Mouse (Mus musculus): ENCODE data around the gene Oaz1. TPM values are rescaled to one million over a fixed set of nuclear protein-coding genes. Genes with fewer than 3 reads are reported as not detected.
A peak's percentile ranks its signal among the peaks of the same experiment; 100 is the strongest.

The Oaz1 gene
- polyA plus RNA-seq, 1 experiment from 2014 or later, result 1,149 TPM

GRCm38 (mm10) chr10:80798150-80799006, 28.1 kb upstream of the Oaz1 start, which contains the start of the genes Sf3a2 and Plekhj1:
Sf3a2 (plus strand) TSS chr10:80798198.
Plekhj1 (minus strand) TSS chr10:80798626.
- Histone ChIP-seq H3K36me3 (ENCODE audit: control insufficient read depth, insufficient read depth, low read length) (peaks cover 17% of the 10 kb centered on the region), H3K27ac (ENCODE audit: low read length) (peak within 1 kb of the TSS; percentile 96), H3K9me3 (replicated peaks; ENCODE audit: control insufficient read depth, low read length, poor library complexity, severe bottlenecking) (no peaks in the 10 kb centered on the region), H3K9ac (ENCODE audit: low read depth, low read length) (peak within 1 kb of the TSS; percentile 96), H3K27me3 (ENCODE audit: control insufficient read depth, insufficient read depth, low read depth, low read length) (no peaks in the 10 kb centered on the region), H3K4me3 (ENCODE audit: low read depth, low read length) (peak within 1 kb of the TSS; percentile 74), H3K4me2 (ENCODE audit: low read length) (peak within 1 kb of the TSS; percentile 75), H3K4me1 (ENCODE audit: control insufficient read depth, insufficient read depth, low read length) (peaks cover 21% of the 10 kb centered on the region)
- WGBS, result under 1% methylated on average over 98 of the region's 104 CpGs
- ATAC-seq, result peak; percentile 93

- 3% methylated on average over 18 of the region's 18 CpGs for WGBS
- ATAC-seq, result no peak
- Histone ChIP-seq H3K27ac (ENCODE audit: low read length) (peak overlapping the region; percentile 96), H3K27me3 (ENCODE audit: control insufficient read depth, insufficient read depth, low read depth, low read length) (no peaks in the 10 kb centered on the region), H3K36me3 (ENCODE audit: control insufficient read depth, insufficient read depth, low read length) (peaks cover 20% of the 10 kb centered on the region), H3K9me3 (replicated peaks; ENCODE audit: control insufficient read depth, low read length, poor library complexity, severe bottlenecking) (no peaks in the 10 kb centered on the region), H3K4me1 (ENCODE audit: control insufficient read depth, insufficient read depth, low read length) (peaks cover 21% of the 10 kb centered on the region), H3K4me2 (ENCODE audit: low read length) (peak overlapping the region; percentile 75), H3K9ac (ENCODE audit: low read depth, low read length) (peak overlapping the region; percentile 96), H3K4me3 (ENCODE audit: low read depth, low read length) (peak overlapping the region; percentile 74)
Measured at GRCm38 (mm10) chr10:80799070-80799566, 27.3 kb upstream of the Oaz1 start.

GRCm38 (mm10) chr10:80802204-80802912, 24.1 kb upstream of the Oaz1 start:
- no peak overlapping the region for H3K4me3 ChIP-seq (ENCODE audit: low read depth, low read length)
- WGBS, result 93% methylated on average over 10 of the region's 10 CpGs
- no peak for ATAC-seq
- H3K27me3 ChIP-seq (ENCODE audit: control insufficient read depth, insufficient read depth, low read depth, low read length), result no peaks in the 10 kb centered on the region
- peaks cover 25% of the 10 kb centered on the region for H3K36me3 ChIP-seq (ENCODE audit: control insufficient read depth, insufficient read depth, low read length)
- no peak overlapping the region for H3K27ac ChIP-seq (ENCODE audit: low read length)
- H3K4me1 ChIP-seq (ENCODE audit: control insufficient read depth, insufficient read depth, low read length), result peaks cover 21% of the 10 kb centered on the region
- no peak overlapping the region for H3K4me2 ChIP-seq (ENCODE audit: low read length)
- H3K9ac ChIP-seq (ENCODE audit: low read depth, low read length), result no peak overlapping the region
- H3K9me3 ChIP-seq (replicated peaks; ENCODE audit: control insufficient read depth, low read length, poor library complexity, severe bottlenecking), result no peaks in the 10 kb centered on the region

- H3K9me3 ChIP-seq (replicated peaks; ENCODE audit: control insufficient read depth, low read length, poor library complexity, severe bottlenecking), result no peaks in the 10 kb centered on the region
- no peak overlapping the region for H3K4me3 ChIP-seq (ENCODE audit: low read depth, low read length)
- no peak for ATAC-seq
- H3K27me3 ChIP-seq (ENCODE audit: control insufficient read depth, insufficient read depth, low read depth, low read length), result no peaks in the 10 kb centered on the region
- peaks cover 27% of the 10 kb centered on the region for H3K4me1 ChIP-seq (ENCODE audit: control insufficient read depth, insufficient read depth, low read length)
- no peak overlapping the region for H3K9ac ChIP-seq (ENCODE audit: low read depth, low read length)
- H3K36me3 ChIP-seq (ENCODE audit: control insufficient read depth, insufficient read depth, low read length), result peaks cover 25% of the 10 kb centered on the region
- H3K27ac ChIP-seq (ENCODE audit: low read length), result no peak overlapping the region
- 91% methylated on average over 3 of the region's 3 CpGs for WGBS
- no peak overlapping the region for H3K4me2 ChIP-seq (ENCODE audit: low read length)
Measured at GRCm38 (mm10) chr10:80802996-80803395, 23.5 kb upstream of the Oaz1 start.

GRCm38 (mm10) chr10:80804340-80804739, 22.1 kb upstream of the Oaz1 start:
- H3K9me3 ChIP-seq (replicated peaks; ENCODE audit: control insufficient read depth, low read length, poor library complexity, severe bottlenecking), result no peaks in the 10 kb centered on the region
- H3K27ac ChIP-seq (ENCODE audit: low read length), result no peak overlapping the region
- no peak for ATAC-seq
- H3K36me3 ChIP-seq (ENCODE audit: control insufficient read depth, insufficient read depth, low read length), result peaks cover 25% of the 10 kb centered on the region
- no peak overlapping the region for H3K4me2 ChIP-seq (ENCODE audit: low read length)
- peaks cover 8% of the 10 kb centered on the region for H3K27me3 ChIP-seq (ENCODE audit: control insufficient read depth, insufficient read depth, low read depth, low read length)
- no peak overlapping the region for H3K4me3 ChIP-seq (ENCODE audit: low read depth, low read length)
- no peak overlapping the region for H3K9ac ChIP-seq (ENCODE audit: low read depth, low read length)
- WGBS, result 85% methylated on average over 2 of the region's 2 CpGs
- H3K4me1 ChIP-seq (ENCODE audit: control insufficient read depth, insufficient read depth, low read length), result peaks cover 36% of the 10 kb centered on the region

GRCm38 (mm10) chr10:80804916-80805315, 21.5 kb upstream of the Oaz1 start, which contains the start of gene Amh:
Amh (plus strand) TSS chr10:80805243.
- H3K4me2 ChIP-seq (ENCODE audit: low read length), result no peak within 1 kb of the TSS

GRCm38 (mm10) chr10:80805322-80805721, 21.1 kb upstream of the Oaz1 start:
- Histone ChIP-seq H3K9me3 (replicated peaks; ENCODE audit: control insufficient read depth, low read length, poor library complexity, severe bottlenecking) (no peaks in the 10 kb centered on the region), H3K9ac (ENCODE audit: low read depth, low read length) (no peak overlapping the region), H3K27ac (ENCODE audit: low read length) (no peak overlapping the region), H3K4me3 (ENCODE audit: low read depth, low read length) (no peak overlapping the region), H3K36me3 (ENCODE audit: control insufficient read depth, insufficient read depth, low read length) (peaks cover 25% of the 10 kb centered on the region), H3K4me2 (ENCODE audit: low read length) (no peak overlapping the region), H3K4me1 (ENCODE audit: control insufficient read depth, insufficient read depth, low read length) (peaks cover 27% of the 10 kb centered on the region), H3K27me3 (ENCODE audit: control insufficient read depth, insufficient read depth, low read depth, low read length) (peaks cover 17% of the 10 kb centered on the region)
- 71% methylated on average over 5 of the region's 5 CpGs for WGBS
- ATAC-seq, result no peak

More at GRCm38 (mm10) chr10:80804916-80805315, 21.5 kb upstream of the Oaz1 start, which contains the start of gene Amh:
- Histone ChIP-seq H3K4me3 (ENCODE audit: low read depth, low read length) (no peak within 1 kb of the TSS), H3K27me3 (ENCODE audit: control insufficient read depth, insufficient read depth, low read depth, low read length) (peaks cover 14% of the 10 kb centered on the region), H3K4me1 (ENCODE audit: control insufficient read depth, insufficient read depth, low read length) (peaks cover 31% of the 10 kb centered on the region), H3K9me3 (replicated peaks; ENCODE audit: control insufficient read depth, low read length, poor library complexity, severe bottlenecking) (no peaks in the 10 kb centered on the region), H3K27ac (ENCODE audit: low read length) (no peak within 1 kb of the TSS), H3K36me3 (ENCODE audit: control insufficient read depth, insufficient read depth, low read length) (peaks cover 25% of the 10 kb centered on the region), H3K9ac (ENCODE audit: low read depth, low read length) (no peak within 1 kb of the TSS)
- no peak for ATAC-seq
- 62% methylated on average over 6 of the region's 6 CpGs for WGBS

GRCm38 (mm10) chr10:80805925-80806324, 20.5 kb upstream of the Oaz1 start:
- H3K9me3 ChIP-seq (replicated peaks; ENCODE audit: control insufficient read depth, low read length, poor library complexity, severe bottlenecking), result no peaks in the 10 kb centered on the region
- no peak overlapping the region for H3K27ac ChIP-seq (ENCODE audit: low read length)
- peak; percentile 32 for ATAC-seq
- WGBS, result 5% methylated on average over 3 of the region's 3 CpGs
- peaks cover 25% of the 10 kb centered on the region for H3K36me3 ChIP-seq (ENCODE audit: control insufficient read depth, insufficient read depth, low read length)
- peak overlapping the region; percentile 85; the same call in 1 of the 2 replicates for H3K9ac ChIP-seq (ENCODE audit: low read depth, low read length)
- peaks cover 17% of the 10 kb centered on the region for H3K27me3 ChIP-seq (ENCODE audit: control insufficient read depth, insufficient read depth, low read depth, low read length)
- no peak overlapping the region for H3K4me3 ChIP-seq (ENCODE audit: low read depth, low read length)
- H3K4me1 ChIP-seq (ENCODE audit: control insufficient read depth, insufficient read depth, low read length), result peaks cover 27% of the 10 kb centered on the region
- no peak overlapping the region for H3K4me2 ChIP-seq (ENCODE audit: low read length)
